Mouse (Mus musculus) hindbrain, embryonic 13.5 days (tissue): Measurements from ENCODE around the gene Faxc. TPM values are rescaled to one million over a fixed set of nuclear protein-coding genes. Genes with fewer than 3 reads are reported as not detected.

Experiments used
- polyA plus RNA-seq: library from polyadenylated mRNA; unstranded; fragments of >200 nt; fragmentation: Nextera tagmentation; extraction: Ambion mirVana; gene quantifications from 2 replicates; pipeline ENCODE4 v1.2.1, GENCODE M21; 2015

Faxc gene
- polyA plus RNA-seq, 1 experiment from 2014 or later = 20.0 TPM

Other genes starting within 250 kb of the Faxc start
- gene Prdm13, start 245.4 kb upstream of the Faxc start, polyA plus RNA-seq = 1.00 and 1.7 TPM in 2 replicates
- gene Ccnc, start 203.6 kb upstream of the Faxc start, polyA plus RNA-seq = 71.0 and 71.8 TPM in 2 replicates
- 7.6 and 8.2 TPM in 2 replicates for gene Usp45, start 164.2 kb upstream of the Faxc start, polyA plus RNA-seq
- gene Tstd3, start 164.1 kb upstream of the Faxc start, polyA plus RNA-seq = 25.9 and 27.1 TPM in 2 replicates
- 195 and 201 TPM in 2 replicates for gene Pnisr, start 83.7 kb upstream of the Faxc start, polyA plus RNA-seq
- 11.9 and 12.2 TPM in 2 replicates for gene Coq3, start 51.7 kb upstream of the Faxc start, polyA plus RNA-seq